In the genomic region with DNA sequence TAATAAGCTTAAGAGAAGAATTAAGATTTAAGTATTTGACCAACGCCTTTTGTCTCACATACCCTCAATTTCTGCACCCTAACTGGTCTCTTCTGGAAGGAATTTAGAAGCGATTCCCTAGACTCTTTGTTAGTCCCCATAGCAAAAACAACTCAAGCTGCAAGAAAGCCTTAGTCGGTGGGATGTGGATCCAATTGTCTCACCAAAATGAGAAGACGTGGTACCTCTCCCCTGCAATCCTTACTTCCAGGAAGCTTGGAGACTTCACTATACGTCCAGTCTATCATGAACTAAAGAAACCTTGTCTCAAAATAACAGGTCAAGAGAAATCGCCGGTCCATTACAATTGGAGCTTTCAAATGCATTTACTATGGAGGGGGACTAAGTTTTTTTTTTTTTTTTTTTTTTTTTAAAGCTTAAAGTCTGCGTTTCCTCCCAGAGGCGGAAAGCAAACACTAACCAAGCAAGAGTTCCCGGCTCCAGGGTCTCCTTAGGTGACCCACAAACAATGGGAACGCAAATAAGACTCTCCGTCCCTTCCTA, we compare ENCODE assay signal across 8 mouse cellular contexts. TPM values are rescaled to one million over a fixed set of nuclear protein-coding genes. Genes with fewer than 3 reads are reported as not detected.
A peak's percentile ranks its signal among the peaks of the same experiment; 100 is the strongest.
DNase-seq lines count a peak whose midpoint lies in the region; ATAC-seq and TF ChIP-seq lines count a peak whose summit lies in the region.

No protein-coding gene starts in this region.

- WGBS in heart, postnatal 0 days: under 1% methylated on average over 12 of the region's 12 CpGs
- WGBS in midbrain, embryonic 12.5 days: 2% methylated on average over 12 of the region's 12 CpGs

- H3K4me1 ChIP-seq in heart, postnatal 0 days (ENCODE audit: control insufficient read depth, insufficient read depth): no peaks in the 10 kb centered on the region
- peaks cover 15% of the 10 kb centered on the region for H3K4me1 ChIP-seq in midbrain, embryonic 12.5 days

- peak overlapping the region; percentile 74 for H3K27ac ChIP-seq in heart, postnatal 0 days (ENCODE audit: low read depth)
- H3K27ac ChIP-seq in midbrain, embryonic 12.5 days (replicated peaks): peak overlapping the region; percentile 97

- peak overlapping the region; percentile 97 for H3K4me3 ChIP-seq in heart, postnatal 0 days (ENCODE audit: low read depth, low read length)
- H3K4me3 ChIP-seq in midbrain, embryonic 12.5 days: peak overlapping the region; percentile 93

- no peak for TF ChIP-seq CTCF in heart, postnatal 0 days (IDR thresholded peaks at IDR 0.05; ENCODE audit: low read depth)

- no peak for TF ChIP-seq EP300 in heart, postnatal 0 days (IDR thresholded peaks at IDR 0.05; ENCODE audit: low read depth)

- H3K9me3 ChIP-seq in heart, postnatal 0 days (replicated peaks; ENCODE audit: control insufficient read depth, low read length): no peaks in the 10 kb centered on the region
- H3K9me3 ChIP-seq in midbrain, embryonic 12.5 days: no peaks in the 10 kb centered on the region

- H3K4me2 ChIP-seq in heart, postnatal 0 days (ENCODE audit: low read depth, low read length): peak overlapping the region; percentile 87
- H3K4me2 ChIP-seq in midbrain, embryonic 12.5 days (replicated peaks): peak overlapping the region; percentile 74

- peak; percentile 11 for DNase-seq in kidney, adult 9 months
- DNase-seq in kidney, adult 18-20 months: no peak
- DNase-seq in Muller cell, postnatal 12 days (ENCODE audit: inconsistent ontology term): peak; percentile 56
- no peak for DNase-seq in heart, postnatal 0 days (ENCODE audit: low spot score)
- DNase-seq in layer of hippocampus, adult 11-12 months (ENCODE audit: low spot score): no peak
- no peak for DNase-seq in kidney, adult 8-10 months
- DNase-seq in right cerebral cortex, postnatal 4 days: no peak

- ATAC-seq in heart, postnatal 0 days (ENCODE audit: insufficient read depth, low read depth): no peak
- no peak for ATAC-seq in midbrain, embryonic 12.5 days (ENCODE audit: low FRiP score, low read depth)

- peak overlapping the region; percentile 87 for H3K9ac ChIP-seq in heart, postnatal 0 days (replicated peaks; ENCODE audit: low read depth, low read length)
- H3K9ac ChIP-seq in midbrain, embryonic 12.5 days (replicated peaks): peak overlapping the region; percentile 65

- H3K36me3 ChIP-seq in heart, postnatal 0 days (replicated peaks; ENCODE audit: control insufficient read depth, insufficient read depth, low read length): peaks cover 28% of the 10 kb centered on the region
- H3K36me3 ChIP-seq in midbrain, embryonic 12.5 days: peaks cover 35% of the 10 kb centered on the region

- no peaks in the 10 kb centered on the region for H3K27me3 ChIP-seq in heart, postnatal 0 days (ENCODE audit: control insufficient read depth, insufficient read depth, low read length)
- H3K27me3 ChIP-seq in midbrain, embryonic 12.5 days: no peaks in the 10 kb centered on the region

RNA-seq across cellular contexts. Expression of a gene that starts 0.5 kb away (rescaled TPM):
- total RNA-seq in heart, postnatal 0 days (2014; rRNA removed; ENCODE audit: low replicate concordance): 10.8 and 14.7 TPM in 2 replicates
- polyA plus RNA-seq in heart, postnatal 0 days (2015; fragmentation: Nextera tagmentation; extraction: Ambion mirVana): 5.8 and 7.5 TPM in 2 replicates
- 95.3 and 106 TPM in 2 replicates for polyA plus RNA-seq in midbrain, embryonic 12.5 days (2016; fragmentation: Nextera tagmentation; extraction: Ambion mirVana)

RNA-seq across cellular contexts. Expression of a gene that starts 17.3 kb away (rescaled TPM):
- total RNA-seq in heart, postnatal 0 days (2014; rRNA removed; ENCODE audit: low replicate concordance): 19.7 and 28.9 TPM in 2 replicates
- 25.8 and 25.9 TPM in 2 replicates for polyA plus RNA-seq in heart, postnatal 0 days (2015; fragmentation: Nextera tagmentation; extraction: Ambion mirVana)
- polyA plus RNA-seq in midbrain, embryonic 12.5 days (2016; fragmentation: Nextera tagmentation; extraction: Ambion mirVana): 93.4 and 99.6 TPM in 2 replicates

RNA-seq across cellular contexts. Expression of a gene that starts 17.8 kb away (rescaled TPM):
- 1.1 and 3.3 TPM in 2 replicates for total RNA-seq in heart, postnatal 0 days (2014; rRNA removed; ENCODE audit: low replicate concordance)
- 1.3 and 1.7 TPM in 2 replicates for polyA plus RNA-seq in heart, postnatal 0 days (2015; fragmentation: Nextera tagmentation; extraction: Ambion mirVana)
- 9.4 and 9.8 TPM in 2 replicates for polyA plus RNA-seq in midbrain, embryonic 12.5 days (2016; fragmentation: Nextera tagmentation; extraction: Ambion mirVana)

RNA-seq across cellular contexts. Expression of a gene that starts 39.8 kb away (rescaled TPM):
- 16.6 and 25.1 TPM in 2 replicates for total RNA-seq in heart, postnatal 0 days (2014; rRNA removed; ENCODE audit: low replicate concordance)
- polyA plus RNA-seq in heart, postnatal 0 days (2015; fragmentation: Nextera tagmentation; extraction: Ambion mirVana): 7.7 and 9.3 TPM in 2 replicates
- 26.4 and 29.3 TPM in 2 replicates for polyA plus RNA-seq in midbrain, embryonic 12.5 days (2016; fragmentation: Nextera tagmentation; extraction: Ambion mirVana)

RNA-seq across cellular contexts. Expression of a gene that starts 52.5 kb away (rescaled TPM):
- 7.5 and 12.6 TPM in 2 replicates for total RNA-seq in heart, postnatal 0 days (2014; rRNA removed; ENCODE audit: low replicate concordance)
- polyA plus RNA-seq in heart, postnatal 0 days (2015; fragmentation: Nextera tagmentation; extraction: Ambion mirVana): 31.8 and 32.8 TPM in 2 replicates
- polyA plus RNA-seq in midbrain, embryonic 12.5 days (2016; fragmentation: Nextera tagmentation; extraction: Ambion mirVana): 120 and 122 TPM in 2 replicates

Comparison
In these comparisons a context has a peak if more than half of its experiments do, and no peak if none do; other contexts are left out.
1. DNase-seq: peak in kidney, adult 9 months (single experiment) and Muller cell, postnatal 12 days (single experiment); none in kidney, adult 18-20 months (single experiment), heart, postnatal 0 days (single experiment), layer of hippocampus, adult 11-12 months (single experiment), kidney, adult 8-10 months (0 of 2) and right cerebral cortex, postnatal 4 days (single experiment).
2. RNA of a gene that starts 0.5 kb away (polyA plus RNA-seq): 95.3 to 106 TPM in midbrain, embryonic 12.5 days; 5.8 to 7.5 TPM in heart, postnatal 0 days; every median in the first group is over 10 times any median in the second.